Mouse (Mus musculus) kidney, adult 2 months (tissue): ENCODE data around the gene 2010300C02Rik.

Experiments
- CTCF ChIP-seq: fragments of 200-500 bp; conservative IDR thresholded peaks from 2 replicates; pipeline ENCODE4 v1.5.1; 2011; ENCODE audit warnings: low read depth, mild to moderate bottlenecking, control low read depth, low read length, moderate library complexity, mixed read lengths; ENCODE audit not compliant: insufficient read depth, insufficient read length
- POLR2A ChIP-seq: fragments of 200-500 bp; IDR thresholded peaks from one replicate; pipeline ENCODE4 v1.6.1; 2011; ENCODE audit warnings: low read depth, low read length, control low read depth

GRCm38 (mm10) chr1:37759407-37759806, 39.5 kb upstream of the 2010300C02Rik start:
- TF ChIP-seq CTCF (no peak), POLR2A (no peak)
